Mouse (Mus musculus): Measurements from ENCODE around the gene Nipal3. TPM values are rescaled to one million over a fixed set of nuclear protein-coding genes. Genes with fewer than 3 reads are reported as not detected.

Nipal3 gene
- 10 to 100 TPM; 16.0 to 24.6 TPM for total RNA-seq (2021)
- 15.2 and 21.6 TPM in 2 replicates for polyA plus RNA-seq (2012; rRNA removed)
- long read RNA-seq, full-length matches to known transcripts, result 2 of 5 reads
- long read RNA-seq, partial matches to known transcripts, result 0 of 5 reads
- long read RNA-seq, other reads (novel, unspliced or antisense), result 3 of 5 reads

GRCm38 (mm10) chr4:135494521-135495396 is at the start of gene Nipal3, which contains the start of gene Stpg1:
Nipal3 (minus strand) TSS chr4:135495038.
Stpg1 (plus strand) TSS chr4:135494790.
- peak; percentile 94 for DNase-seq

- DNase-seq, result no peak
Observed at GRCm38 (mm10) chr4:135544284-135544683, 49.4 kb upstream of the Nipal3 start.

GRCm38 (mm10) chr4:135540057-135540456 is 45.2 kb upstream of the Nipal3 start:
- no peak for DNase-seq

- DNase-seq, result no peak
Observed at GRCm38 (mm10) chr4:135539056-135539455, 44.2 kb upstream of the Nipal3 start.

- no peak for DNase-seq
Observed at GRCm38 (mm10) chr4:135535021-135535420, 40.2 kb upstream of the Nipal3 start.

GRCm38 (mm10) chr4:135533001-135533400 is 38.2 kb upstream of the Nipal3 start:
- DNase-seq, result no peak

- DNase-seq, result no peak
Observed at GRCm38 (mm10) chr4:135531771-135532613, 37.2 kb upstream of the Nipal3 start.

GRCm38 (mm10) chr4:135531236-135531635 is 36.4 kb upstream of the Nipal3 start:
- DNase-seq, result no peak

GRCm38 (mm10) chr4:135530270-135530669 is 35.4 kb upstream of the Nipal3 start:
- no peak for DNase-seq

GRCm38 (mm10) chr4:135526039-135526710 is 31.3 kb upstream of the Nipal3 start:
- no peak for DNase-seq

GRCm38 (mm10) chr4:135525057-135525456 is 30.2 kb upstream of the Nipal3 start:
- DNase-seq, result no peak

- DNase-seq, result no peak
Observed at GRCm38 (mm10) chr4:135523939-135524338, 29.1 kb upstream of the Nipal3 start.

- no peak for DNase-seq
Observed at GRCm38 (mm10) chr4:135520421-135520820, 25.6 kb upstream of the Nipal3 start.

GRCm38 (mm10) chr4:135518135-135518534 is 23.3 kb upstream of the Nipal3 start:
- no peak for DNase-seq

GRCm38 (mm10) chr4:135516351-135517316 is 21.8 kb upstream of the Nipal3 start:
- DNase-seq, result peak; percentile 80

GRCm38 (mm10) chr4:135514925-135515324 is 20.1 kb upstream of the Nipal3 start:
- DNase-seq, result no peak

GRCm38 (mm10) chr4:135513865-135514264 is 19.0 kb upstream of the Nipal3 start:
- no peak for DNase-seq

GRCm38 (mm10) chr4:135509515-135509914 is 14.7 kb upstream of the Nipal3 start:
- peak; percentile 63 for DNase-seq

GRCm38 (mm10) chr4:135508419-135509039 is 13.7 kb upstream of the Nipal3 start:
- peak; percentile 59 for DNase-seq
